Mouse (Mus musculus) embryo, embryonic 11.5 days (tissue): ENCODE results near the gene Arhgap15.

ENCODE experiments used
- DNase-seq: peaks from one replicate; pipeline ENCODE4 v3.0.0-alpha.2; 2012; ENCODE audit warnings: low read depth, low spot score

Arhgap15 gene

GRCm38 (mm10) chr2:43931687-43932086, 183.1 kb downstream of the Arhgap15 start:
- DNase-seq: no peak

- no peak for DNase-seq
These were observed 190.6 kb downstream of the Arhgap15 start for GRCm38 (mm10) chr2:43939196-43939595.

- DNase-seq: no peak
These were observed 197.1 kb downstream of the Arhgap15 start for GRCm38 (mm10) chr2:43945679-43946078.

GRCm38 (mm10) chr2:43949775-43950492, 201.3 kb downstream of the Arhgap15 start:
- DNase-seq: no peak

- DNase-seq: no peak
These were observed 202.1 kb downstream of the Arhgap15 start for GRCm38 (mm10) chr2:43950741-43951140.

GRCm38 (mm10) chr2:43959189-43959588, 210.6 kb downstream of the Arhgap15 start:
- DNase-seq: no peak

- no peak for DNase-seq
These were observed 213.8 kb downstream of the Arhgap15 start for GRCm38 (mm10) chr2:43962466-43962865.

GRCm38 (mm10) chr2:43968581-43968980, 220.0 kb downstream of the Arhgap15 start:
- DNase-seq: no peak

GRCm38 (mm10) chr2:43977732-43978131, 229.1 kb downstream of the Arhgap15 start:
- DNase-seq: no peak

- DNase-seq: no peak
These were observed 229.8 kb downstream of the Arhgap15 start for GRCm38 (mm10) chr2:43978177-43979013.

GRCm38 (mm10) chr2:43986066-43986465, 237.4 kb downstream of the Arhgap15 start:
- no peak for DNase-seq

- no peak for DNase-seq
These were observed 239.3 kb downstream of the Arhgap15 start for GRCm38 (mm10) chr2:43987919-43988318.

- DNase-seq: no peak
These were observed 241.2 kb downstream of the Arhgap15 start for GRCm38 (mm10) chr2:43989850-43990249.

GRCm38 (mm10) chr2:43992510-43992909, 243.9 kb downstream of the Arhgap15 start:
- no peak for DNase-seq

GRCm38 (mm10) chr2:44002454-44002853, 253.8 kb downstream of the Arhgap15 start:
- no peak for DNase-seq

GRCm38 (mm10) chr2:44010249-44010648, 261.6 kb downstream of the Arhgap15 start:
- DNase-seq: no peak

- DNase-seq: no peak
These were observed 264.8 kb downstream of the Arhgap15 start for GRCm38 (mm10) chr2:44013388-44013787.

GRCm38 (mm10) chr2:44016720-44017119, 268.1 kb downstream of the Arhgap15 start:
- no peak for DNase-seq

GRCm38 (mm10) chr2:44017405-44018026, 268.9 kb downstream of the Arhgap15 start:
- no peak for DNase-seq

- no peak for DNase-seq
These were observed 269.4 kb downstream of the Arhgap15 start for GRCm38 (mm10) chr2:44018033-44018432.

GRCm38 (mm10) chr2:44024704-44025103, 276.1 kb downstream of the Arhgap15 start:
- no peak for DNase-seq

GRCm38 (mm10) chr2:44029035-44029715, 280.6 kb downstream of the Arhgap15 start:
- no peak for DNase-seq
